In the genomic region with DNA sequence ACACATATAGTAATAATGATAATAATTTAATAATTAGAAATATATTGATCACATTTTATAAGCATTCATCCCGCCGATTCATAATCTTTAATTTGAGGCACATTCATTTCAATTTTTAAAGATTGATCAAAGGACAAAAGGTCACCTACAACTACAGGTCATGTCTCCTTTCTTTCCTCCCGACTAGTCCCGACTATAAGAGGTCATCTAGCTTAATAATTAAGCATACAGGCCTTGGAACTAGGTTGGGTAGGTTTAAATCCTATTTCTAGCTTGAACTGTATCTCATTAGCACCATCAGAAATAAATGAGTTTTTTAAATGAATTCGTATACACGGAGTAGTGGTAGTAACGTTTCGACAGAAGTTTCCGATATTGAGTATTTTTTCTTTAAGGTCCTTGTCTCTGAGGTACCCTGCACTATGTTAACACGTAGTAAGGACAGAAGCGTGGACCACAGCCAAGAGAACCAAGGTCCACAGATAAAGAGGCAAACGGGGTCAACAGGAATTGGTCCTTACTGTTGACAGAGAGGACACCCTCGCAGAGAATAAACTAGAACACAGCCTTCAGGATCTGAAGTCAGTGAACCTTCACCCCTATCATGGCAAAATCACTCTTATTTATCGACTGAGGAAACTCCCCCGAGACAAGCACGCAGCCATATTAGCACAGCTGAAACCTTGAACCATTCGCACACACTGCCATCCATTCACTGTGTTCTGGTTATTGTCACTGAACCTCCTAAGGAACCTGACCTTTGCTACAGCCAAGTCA, we compare ENCODE assay signal across 10 mouse cellular contexts.
DNase-seq lines count a peak whose midpoint lies in the region; ATAC-seq and TF ChIP-seq lines count a peak whose summit lies in the region.
"Had no signal": no experiment of that assay in that cellular context is flagged by ENCODE, and none has a peak within 500 bp of the region (broad histone marks: within the 10 kb centered on the region; RNA-seq: fewer than 3 reads in every experiment).

No protein-coding gene starts in this region.

- no peak for TF ChIP-seq CTCF in stomach, postnatal 0 days (IDR thresholded peaks at IDR 0.05; ENCODE audit: low read depth)

- peaks cover 23% of the 10 kb centered on the region for H3K4me1 ChIP-seq in stomach, embryonic 14.5 days (ENCODE audit: control insufficient read depth, insufficient read depth, low read length)
- peaks cover 5% of the 10 kb centered on the region for H3K4me1 ChIP-seq in stomach, postnatal 0 days (replicated peaks; ENCODE audit: control insufficient read depth, insufficient read depth)
- H3K4me1 ChIP-seq in heart, embryonic 16.5 days (ENCODE audit: control insufficient read depth, insufficient read depth, low read length) = peaks cover 53% of the 10 kb centered on the region

- H3K9ac ChIP-seq in stomach, embryonic 14.5 days (replicated peaks; ENCODE audit: low read depth, low read length) = no peak overlapping the region
- H3K9ac ChIP-seq in stomach, postnatal 0 days (ENCODE audit: low read length) = no peak overlapping the region
- H3K9ac ChIP-seq in heart, embryonic 16.5 days (ENCODE audit: low read length) = no peak overlapping the region; the same call in 1 of the 2 replicates

- no peak for ATAC-seq in stomach, embryonic 14.5 days (ENCODE audit: insufficient number of reproducible peaks, insufficient read depth, low FRiP score, low read depth)
- ATAC-seq in stomach, postnatal 0 days (ENCODE audit: low FRiP score, low TSS enrichment) = no peak
- peak; percentile 30 for ATAC-seq in heart, embryonic 16.5 days (replicated peaks; ENCODE audit: extremely low read depth, insufficient read depth, low FRiP score)

- DNase-seq in stomach, postnatal 0 days (ENCODE audit: low spot score) = no peak
- DNase-seq in kidney, postnatal 10 days = peak; percentile 51
- no peak for DNase-seq in ovary, postnatal 10 days (ENCODE audit: low spot score)
- no peak for DNase-seq in layer of hippocampus, postnatal 10 days (ENCODE audit: low spot score in 2 of 2)
- DNase-seq in urinary bladder, postnatal 25 days (ENCODE audit: low spot score) = no peak
- DNase-seq: right cerebral cortex, postnatal 25 days had no signal

- no peaks in the 10 kb centered on the region for H3K27me3 ChIP-seq in stomach, embryonic 14.5 days (ENCODE audit: control insufficient read depth, insufficient read depth, low read length)
- no peaks in the 10 kb centered on the region for H3K27me3 ChIP-seq in stomach, postnatal 0 days (ENCODE audit: control insufficient read depth, insufficient read depth, low read length)
- no peaks in the 10 kb centered on the region for H3K27me3 ChIP-seq in heart, embryonic 16.5 days (ENCODE audit: control insufficient read depth, insufficient read depth, low read length)

- no peak overlapping the region for H3K27ac ChIP-seq in stomach, embryonic 14.5 days (ENCODE audit: low read length)
- H3K27ac ChIP-seq in stomach, postnatal 0 days (replicated peaks) = no peak overlapping the region
- H3K27ac ChIP-seq in heart, embryonic 16.5 days (ENCODE audit: low read length) = peak overlapping the region; percentile 68; the same call in 1 of the 2 replicates

- H3K9me3 ChIP-seq in stomach, embryonic 14.5 days (ENCODE audit: control insufficient read depth, low read depth, low read length) = no peaks in the 10 kb centered on the region
- H3K9me3 ChIP-seq in stomach, postnatal 0 days (ENCODE audit: control insufficient read depth, low read length) = no peaks in the 10 kb centered on the region
- no peaks in the 10 kb centered on the region for H3K9me3 ChIP-seq in heart, embryonic 16.5 days (replicated peaks; ENCODE audit: control insufficient read depth, low read length)
- H3K9me3 ChIP-seq: megakaryocyte, embryonic 14.5 days had no signal

- 59% methylated on average over 17 of the region's 17 CpGs for WGBS in stomach, embryonic 14.5 days
- WGBS in stomach, postnatal 0 days = 64% methylated on average over 17 of the region's 17 CpGs
- 33% methylated on average over 17 of the region's 17 CpGs for WGBS in heart, embryonic 16.5 days

- H3K4me2 ChIP-seq in stomach, embryonic 14.5 days (replicated peaks; ENCODE audit: low read depth, low read length) = 0 out of 2 replicates have a peak overlapping the region, but pooled peaks have one; percentile 3
- H3K4me2 ChIP-seq in stomach, postnatal 0 days (replicated peaks; ENCODE audit: low read depth) = no peak overlapping the region
- peak overlapping the region; percentile 47 for H3K4me2 ChIP-seq in heart, embryonic 16.5 days (ENCODE audit: low read depth, low read length)

- no peaks in the 10 kb centered on the region for H3K36me3 ChIP-seq in stomach, embryonic 14.5 days (ENCODE audit: control insufficient read depth, insufficient read depth, low read length)
- H3K36me3 ChIP-seq in stomach, postnatal 0 days (ENCODE audit: control insufficient read depth, insufficient read depth, low read length) = no peaks in the 10 kb centered on the region
- H3K36me3 ChIP-seq in heart, embryonic 16.5 days (ENCODE audit: control insufficient read depth, insufficient read depth) = no peaks in the 10 kb centered on the region

- H3K4me3 ChIP-seq in stomach, embryonic 14.5 days (ENCODE audit: low read depth, low read length) = no peak overlapping the region
- no peak overlapping the region for H3K4me3 ChIP-seq in stomach, postnatal 0 days (ENCODE audit: low read depth, low read length)
- peak overlapping the region; percentile 16 for H3K4me3 ChIP-seq in heart, embryonic 16.5 days (ENCODE audit: low read length)
- H3K4me3 ChIP-seq: erythroblast, embryonic 14.5 days had no signal

- TF ChIP-seq EP300 in stomach, postnatal 0 days (optimal IDR thresholded peaks at IDR 0.05) = no peak
